Mouse (Mus musculus) thymus, postnatal 0 days (tissue): ENCODE data around the gene Apex2. TPM values are rescaled to one million over a fixed set of nuclear protein-coding genes. Genes with fewer than 3 reads are reported as not detected.

Experiments used
- DNase-seq: peaks from one replicate; pipeline ENCODE4 v3.0.0-alpha.2; 2015; ENCODE audit warnings: low spot score
- polyA plus RNA-seq: library from polyadenylated mRNA; unstranded; fragments of >200 nt; fragmentation: Nextera tagmentation; extraction: Ambion mirVana; gene quantifications from 2 replicates; pipeline ENCODE4 v1.2.1, GENCODE M21; 2015

Gene Apex2
- polyA plus RNA-seq, result 14.5 and 16.0 TPM in 2 replicates

DNA sequence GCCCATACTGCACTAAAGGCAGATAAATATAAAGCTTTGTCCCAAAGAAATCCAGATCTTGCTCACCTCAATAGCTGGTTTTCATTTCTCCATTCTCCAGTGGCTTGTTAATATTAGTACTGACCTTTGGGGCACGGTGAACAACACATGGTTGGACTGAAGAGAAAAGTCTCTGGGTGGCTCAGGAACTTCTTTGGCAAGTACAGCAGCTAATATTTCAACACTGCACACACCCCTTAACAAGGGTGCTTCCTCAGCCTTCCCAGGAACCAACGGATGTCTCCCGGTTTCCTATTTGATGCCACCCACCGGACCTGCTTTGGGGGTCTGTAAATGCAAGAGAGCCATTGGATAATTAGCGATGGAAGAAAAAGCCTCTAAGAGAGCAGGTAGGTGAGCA, at the start of gene Apex2:
Gene Apex2, minus strand, starts transcription at position 173 of the 400 bp plus-strand sequence.
- no peak for DNase-seq

DNA sequence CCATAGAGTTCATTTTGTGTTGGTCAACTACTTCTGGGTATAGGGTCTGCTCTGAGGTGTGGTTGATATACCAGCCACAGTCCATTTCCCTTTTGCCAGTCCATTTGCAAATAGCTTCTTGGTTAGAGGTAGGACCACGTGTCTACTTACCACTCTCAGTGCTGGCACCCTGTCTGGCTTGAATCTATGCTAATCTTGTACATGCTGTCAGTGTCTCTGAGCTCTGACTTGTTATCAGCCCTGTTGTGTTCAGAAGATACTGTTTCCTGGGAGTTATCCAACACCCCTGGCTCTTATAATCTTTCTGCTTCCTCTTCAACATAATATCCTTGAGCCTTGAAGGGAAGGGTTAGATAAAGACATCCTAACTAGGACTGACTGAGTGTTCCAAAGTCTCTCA, 46.8 kb upstream of the Apex2 start:
- no peak for DNase-seq

DNA sequence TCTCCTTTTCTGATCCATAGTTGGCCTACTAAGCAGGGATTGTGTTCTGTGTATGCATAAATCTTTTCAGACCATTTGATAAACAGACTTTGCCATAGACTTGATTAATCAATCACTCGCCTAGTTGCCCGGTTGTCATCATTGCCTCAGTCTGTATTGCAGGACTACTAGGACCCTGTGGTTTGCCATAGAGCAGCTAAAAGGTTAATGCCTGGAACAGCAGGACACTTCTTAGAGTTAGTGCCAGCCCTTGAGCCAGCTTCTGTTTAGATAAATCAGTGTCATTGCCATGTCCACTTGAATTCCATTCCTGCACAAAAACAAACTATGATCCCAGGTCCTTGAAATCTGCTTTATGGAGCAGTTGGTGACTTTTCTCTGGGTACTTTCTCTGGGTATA, 9.2 kb upstream of the Apex2 start:
- DNase-seq, result no peak

DNA sequence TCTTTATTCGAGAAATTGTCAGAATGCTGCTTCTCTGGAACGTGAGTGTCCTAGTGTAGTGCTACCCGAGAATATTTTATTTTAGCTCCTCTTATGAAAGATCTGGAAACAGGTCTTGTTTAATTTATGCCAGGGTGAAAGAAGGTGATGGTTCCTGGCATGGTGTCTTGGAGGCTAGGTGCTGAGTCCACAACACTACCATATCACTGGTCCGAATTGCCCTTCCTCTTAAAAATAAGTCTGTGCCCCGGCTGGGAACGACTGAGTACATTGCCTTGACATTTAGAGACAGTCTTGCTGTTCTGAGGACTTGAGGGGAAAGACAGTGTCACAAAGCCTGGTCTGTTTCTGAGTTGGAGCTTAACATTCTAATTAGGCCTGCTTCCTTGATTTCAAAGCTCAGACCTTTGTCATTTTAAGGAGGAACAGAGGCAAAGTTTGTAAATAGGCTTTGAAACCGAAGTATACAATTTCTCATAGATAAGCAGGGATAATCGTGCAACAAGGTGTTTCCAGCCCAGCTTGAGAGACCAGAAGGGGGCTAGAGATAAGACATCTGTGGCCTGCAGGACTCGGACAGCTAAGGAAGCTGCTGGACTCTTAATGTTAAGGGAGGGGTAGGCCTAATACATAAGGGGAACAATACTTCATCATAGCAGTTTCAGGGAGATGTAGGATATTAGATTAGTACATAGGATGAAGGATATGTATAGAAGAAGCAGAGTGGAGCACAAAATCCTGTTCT, 5.5 kb upstream of the Apex2 start:
- no peak for DNase-seq

DNA sequence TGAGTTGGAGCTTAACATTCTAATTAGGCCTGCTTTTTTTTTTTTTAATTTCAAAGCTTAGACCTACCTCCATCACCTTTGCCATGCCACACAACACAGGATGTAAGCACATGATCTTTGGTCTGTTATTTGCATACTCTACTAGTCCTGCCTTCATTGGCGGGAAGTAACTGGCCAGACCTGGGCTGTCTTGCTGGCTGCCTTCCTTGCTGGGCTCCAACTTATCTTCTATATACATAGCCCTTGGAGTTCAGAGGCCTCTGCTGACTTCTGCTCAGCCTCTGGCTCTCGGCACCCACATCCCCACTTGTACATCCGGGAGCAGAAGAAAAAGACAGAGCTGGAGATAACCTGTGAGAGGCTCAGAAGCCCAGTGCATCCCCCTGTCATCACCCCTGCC, 4.5 kb upstream of the Apex2 start:
- DNase-seq, result no peak

DNA sequence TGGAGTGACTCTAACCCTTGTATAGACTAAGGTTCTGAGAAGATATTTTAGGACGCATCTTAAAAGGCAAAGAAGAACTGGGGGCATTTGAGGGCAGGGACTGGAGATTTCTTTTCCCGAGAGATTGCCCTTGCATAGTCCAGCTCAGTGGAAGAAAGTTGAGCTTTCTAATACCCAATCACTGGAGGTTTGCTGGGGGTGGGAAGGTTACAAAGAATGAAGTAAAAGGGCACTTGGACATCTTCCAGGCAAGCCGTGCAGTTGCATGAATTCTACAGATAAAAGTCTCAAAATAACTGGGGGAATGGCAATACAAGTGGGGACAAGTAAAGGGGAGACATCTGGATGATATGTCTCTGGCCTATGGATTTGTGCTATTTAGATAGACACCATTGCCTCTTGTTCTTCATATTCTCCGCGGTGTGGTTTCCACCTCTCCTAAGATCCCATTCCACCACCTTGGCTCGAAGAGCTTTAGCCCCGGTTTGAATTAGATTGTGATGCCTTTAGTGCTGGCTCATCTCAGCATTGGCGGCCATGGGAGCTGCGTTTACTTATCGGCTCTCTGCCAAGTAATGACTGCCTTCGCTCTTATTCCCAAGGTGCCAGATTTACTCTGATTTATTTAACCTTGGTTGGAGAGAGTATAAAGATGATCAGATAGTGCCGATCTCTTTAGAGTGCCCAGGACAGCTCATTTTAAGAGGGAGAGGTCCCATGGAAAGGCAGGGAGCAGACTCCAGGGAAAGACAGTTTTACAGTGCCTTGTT, 3.8 kb upstream of the Apex2 start:
- no peak for DNase-seq

DNA sequence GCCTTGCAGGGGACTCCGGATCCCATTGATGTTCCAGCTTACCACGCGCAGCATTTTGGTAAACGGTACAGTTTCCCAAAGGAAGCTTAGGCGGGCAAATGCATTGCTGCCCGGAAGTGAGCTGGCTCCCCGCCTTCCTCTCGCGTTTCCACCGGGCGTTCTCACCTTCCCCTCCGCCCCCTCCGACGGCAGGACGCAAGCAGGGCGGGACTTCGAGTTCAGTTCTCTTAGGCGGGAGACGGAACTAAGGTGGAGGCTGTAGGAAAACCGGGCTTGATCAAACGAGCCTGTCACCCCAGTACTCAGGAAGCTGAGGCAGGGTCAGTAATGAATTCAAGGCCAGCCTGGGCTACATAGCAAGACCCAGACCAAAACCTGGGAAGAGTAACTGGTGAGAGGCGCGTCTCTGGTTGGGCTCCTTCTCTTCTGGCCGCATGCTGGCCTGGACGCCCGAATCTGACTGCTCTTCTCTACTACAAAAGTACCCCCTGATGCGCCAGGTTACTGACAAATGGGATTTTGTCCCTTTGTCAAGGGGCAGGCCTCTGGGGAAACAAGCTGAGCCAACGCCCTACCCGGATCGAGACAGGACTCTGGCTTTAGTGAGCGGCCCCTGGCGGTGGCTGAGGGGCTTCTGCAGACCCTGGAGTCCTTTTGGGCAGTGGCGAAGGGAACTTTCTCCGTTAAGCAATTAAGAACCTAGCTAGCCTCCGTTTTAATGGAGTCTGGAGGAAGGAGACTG, 1.5 kb downstream of the Apex2 start, which contains the start of gene Pfkfb1:
Gene Pfkfb1, plus strand, starts transcription at position 207 of the 742 bp plus-strand sequence.
- DNase-seq, result peak; percentile 72

DNA sequence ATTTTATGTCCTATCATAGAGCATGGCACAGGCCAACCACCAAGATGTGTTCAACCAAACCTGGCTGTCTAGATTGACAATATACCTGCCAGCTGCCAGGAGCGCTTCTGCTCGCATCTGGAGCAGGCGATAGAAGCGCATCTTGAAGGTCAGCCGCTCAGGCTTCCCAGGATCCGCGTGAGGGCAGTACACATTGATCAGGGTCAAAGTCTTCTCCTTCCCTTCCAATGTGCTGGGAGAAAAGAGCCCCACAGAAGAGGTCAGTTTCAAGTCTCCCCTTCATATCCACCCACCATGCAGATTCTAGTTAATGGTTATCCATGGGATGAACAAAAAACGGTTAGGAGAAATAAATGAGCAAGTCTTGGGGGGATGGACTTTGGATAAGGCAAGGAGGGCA, 4.6 kb downstream of the Apex2 start:
- no peak for DNase-seq

DNA sequence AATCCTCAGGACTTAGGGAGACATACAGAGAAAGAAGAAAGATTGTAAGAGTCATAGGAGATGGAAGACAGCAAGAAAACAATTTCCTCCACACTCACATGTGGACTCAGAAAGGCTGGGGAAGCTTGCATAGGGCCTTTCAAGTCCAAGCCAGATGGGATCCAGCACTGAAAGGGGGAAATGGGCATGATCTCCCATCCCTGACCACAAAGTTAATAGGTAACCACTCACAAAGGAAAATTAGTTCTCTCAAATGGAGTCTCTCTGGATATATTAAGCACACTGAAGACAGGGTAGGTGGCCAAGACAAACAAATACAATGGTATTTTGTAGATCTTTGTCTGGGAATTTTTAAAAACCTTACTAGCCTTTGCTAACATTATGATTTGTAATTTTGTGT, 7.7 kb downstream of the Apex2 start:
- no peak for DNase-seq

DNA sequence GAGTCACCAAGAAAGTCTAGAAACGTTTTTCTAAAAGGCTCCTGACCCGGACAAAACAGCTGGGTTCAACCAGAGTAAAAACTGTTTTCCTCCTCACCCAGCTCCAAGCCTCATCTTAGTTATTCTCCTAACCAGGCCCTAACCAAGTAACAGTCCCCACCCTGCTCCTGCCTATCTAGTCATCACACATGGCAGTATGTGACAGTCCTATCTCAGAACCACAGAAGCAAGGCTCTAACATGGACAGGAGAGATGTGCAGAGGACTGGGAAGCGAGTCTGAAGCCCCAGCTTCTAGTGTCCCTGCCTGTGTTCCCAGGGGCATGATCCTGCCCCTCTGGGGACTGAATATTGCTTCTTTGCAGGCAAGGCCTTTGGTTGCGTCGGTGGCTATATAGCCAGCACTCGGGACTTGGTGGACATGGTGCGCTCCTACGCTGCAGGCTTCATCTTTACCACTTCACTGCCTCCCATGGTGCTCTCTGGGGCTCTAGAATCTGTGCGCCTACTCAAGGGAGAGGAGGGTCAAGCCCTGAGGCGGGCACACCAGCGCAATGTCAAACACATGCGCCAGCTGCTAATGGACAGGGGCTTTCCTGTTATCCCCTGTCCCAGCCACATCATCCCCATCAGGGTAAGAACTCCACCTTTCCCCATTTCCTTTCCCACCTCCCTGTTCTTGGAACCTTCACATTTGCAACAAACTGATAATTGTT, 24.9 kb downstream of the Apex2 start:
- no peak for DNase-seq

DNA sequence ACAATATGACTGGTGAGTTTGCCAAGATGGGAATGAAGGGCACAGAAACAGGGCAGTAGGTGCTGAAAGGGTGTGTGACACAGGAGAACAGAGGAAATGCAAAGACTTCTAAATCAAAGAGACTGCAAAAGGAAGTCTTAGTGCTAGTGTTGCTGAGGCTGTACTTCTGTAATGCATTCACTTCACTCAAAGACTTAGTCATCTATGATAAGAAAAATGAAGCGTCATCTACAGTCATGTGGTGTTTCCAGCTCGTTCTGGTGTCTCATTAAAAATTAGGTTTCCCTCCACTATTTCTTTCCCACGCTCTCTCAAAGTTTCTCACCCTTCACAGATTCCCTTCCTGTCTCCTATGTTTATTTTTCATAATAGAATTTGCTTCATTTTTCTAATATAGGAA, 35.6 kb downstream of the Apex2 start:
- DNase-seq, result no peak

DNA sequence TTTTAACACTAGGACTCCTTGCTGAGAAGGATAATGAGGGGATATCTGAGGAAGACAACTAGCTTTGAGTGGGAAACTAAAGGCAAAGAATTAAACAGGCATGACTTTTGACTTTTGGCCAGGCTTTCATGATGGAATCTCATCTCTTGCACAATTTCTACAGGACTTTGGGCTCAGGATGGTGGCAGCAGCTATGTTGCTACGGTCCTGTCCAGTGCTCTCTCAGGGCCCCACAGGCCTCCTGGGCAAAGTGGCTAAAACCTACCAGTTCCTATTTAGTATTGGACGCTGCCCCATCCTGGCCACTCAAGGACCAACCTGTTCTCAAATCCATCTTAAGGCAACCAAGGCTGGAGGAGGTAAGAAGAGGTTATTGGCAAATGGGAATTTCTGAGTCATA, 37.7 kb downstream of the Apex2 start:
- no peak for DNase-seq

DNA sequence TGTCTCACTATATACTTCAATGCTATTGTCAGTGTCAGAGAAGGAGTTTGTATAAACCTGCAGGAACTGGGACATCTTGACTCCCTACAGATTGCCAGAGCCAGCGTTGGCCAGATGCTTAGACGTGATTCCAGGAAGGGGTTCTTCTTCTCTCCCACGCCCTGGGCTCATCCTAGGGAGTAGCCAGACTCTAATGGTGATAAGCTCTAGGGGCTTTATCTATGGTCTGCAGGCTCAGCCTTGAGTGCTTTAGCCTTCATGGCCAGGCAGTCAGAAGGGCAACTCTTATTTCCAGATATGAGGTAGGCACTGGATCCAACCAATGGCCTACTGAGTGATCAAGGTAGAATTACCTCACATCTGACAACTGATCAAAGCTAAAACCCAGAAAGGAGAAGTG, 40.0 kb downstream of the Apex2 start:
- no peak for DNase-seq

DNA sequence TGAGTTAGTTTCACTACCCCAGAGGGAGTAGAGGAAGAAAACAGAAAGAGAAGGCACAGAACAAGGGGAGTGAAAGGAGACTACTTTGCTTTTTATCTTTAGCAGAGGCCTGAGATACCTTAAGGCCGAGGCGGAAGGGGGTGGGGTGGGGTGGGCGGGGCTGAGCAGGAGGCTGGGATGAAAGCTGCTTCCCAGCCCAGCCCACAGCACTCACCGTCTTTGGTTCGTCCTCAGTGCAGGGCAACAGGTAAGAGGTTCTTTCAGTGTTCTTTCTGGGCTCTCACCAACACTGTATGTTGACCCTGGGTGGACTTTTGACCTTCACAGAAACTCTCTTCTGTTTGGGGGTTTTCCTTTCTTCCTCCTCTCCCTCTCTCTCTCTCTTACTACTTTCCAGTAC, 42.4 kb downstream of the Apex2 start, which contains the start of gene Alas2:
Gene Alas2, plus strand, starts transcription at position 137 of the 400 bp plus-strand sequence.
- DNase-seq, result no peak

DNA sequence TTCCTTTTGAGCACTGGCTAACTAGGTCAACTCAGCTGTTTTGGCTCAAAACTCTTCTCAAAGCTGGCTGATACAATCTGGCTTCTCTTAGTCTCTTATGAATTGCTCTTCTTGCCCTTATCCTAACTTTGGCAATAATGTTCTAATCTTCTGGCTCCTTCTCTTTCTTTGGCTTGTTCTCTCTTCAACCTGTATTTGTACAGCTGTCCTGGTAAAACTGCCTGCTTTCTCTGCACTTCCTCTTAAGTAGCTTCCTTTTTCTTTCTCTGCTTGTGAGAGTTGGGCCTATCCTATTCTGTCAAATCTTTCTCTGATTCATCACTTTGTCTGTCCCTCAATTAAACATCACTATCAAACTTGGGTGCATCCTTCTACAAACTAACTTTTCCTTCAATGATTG, 48.0 kb downstream of the Apex2 start:
- DNase-seq, result no peak

DNA sequence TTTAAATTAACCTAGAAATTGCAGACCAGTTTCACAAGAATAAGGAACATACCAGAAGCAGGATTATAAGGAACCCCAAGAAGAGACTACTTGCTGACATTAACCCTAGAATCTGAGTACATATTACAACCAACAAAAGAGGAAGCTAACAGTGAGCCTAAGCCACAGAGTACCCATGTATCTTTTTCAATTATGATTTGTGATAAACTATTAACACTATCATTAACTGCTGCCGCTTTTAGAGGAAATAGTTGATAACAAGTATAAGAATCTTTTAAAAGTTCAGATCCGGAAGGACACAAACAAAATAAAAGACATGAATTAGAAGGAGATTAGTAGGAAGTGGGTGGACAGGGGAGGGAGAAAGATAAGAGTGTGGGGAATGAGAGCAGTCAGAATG, 49.6 kb downstream of the Apex2 start:
- DNase-seq, result no peak

DNA sequence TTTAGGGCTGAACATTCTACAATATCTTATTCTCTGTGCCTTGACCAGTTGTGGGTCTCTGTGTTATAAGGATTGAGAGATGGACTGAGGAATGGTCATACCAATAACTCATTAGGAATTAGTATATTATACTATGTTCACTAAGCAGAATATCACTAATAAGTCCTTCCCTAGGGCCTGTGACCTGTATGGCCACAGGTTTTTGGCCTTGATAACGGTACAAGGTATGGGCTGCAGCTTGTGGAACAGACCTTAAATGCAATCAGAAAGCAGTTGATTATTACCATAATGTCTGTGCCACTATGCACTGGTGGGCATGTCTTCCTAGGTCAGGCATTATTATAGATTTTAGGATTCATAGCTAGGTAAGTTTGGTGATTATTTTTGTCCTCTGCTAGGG, 73.2 kb downstream of the Apex2 start:
- no peak for DNase-seq

DNA sequence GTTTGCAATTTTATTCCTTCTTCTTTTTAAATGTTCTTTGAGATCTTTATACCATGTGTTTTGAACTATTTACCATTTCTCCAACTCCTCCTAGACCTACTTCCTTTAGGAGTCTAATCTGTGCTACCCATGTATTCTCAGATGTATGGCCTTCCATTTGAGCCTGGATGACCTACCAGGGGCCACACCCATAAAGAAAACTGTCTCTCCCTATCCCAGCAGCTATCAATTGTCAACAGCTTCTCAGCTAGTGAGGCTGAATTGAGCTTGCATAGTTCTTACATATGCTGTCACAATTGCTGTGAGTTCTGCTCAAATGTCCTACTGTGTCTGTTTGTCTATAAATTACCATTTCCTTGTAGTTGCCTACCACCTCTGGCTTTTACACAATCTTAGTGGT, 73.7 kb downstream of the Apex2 start:
- DNase-seq, result no peak

DNA sequence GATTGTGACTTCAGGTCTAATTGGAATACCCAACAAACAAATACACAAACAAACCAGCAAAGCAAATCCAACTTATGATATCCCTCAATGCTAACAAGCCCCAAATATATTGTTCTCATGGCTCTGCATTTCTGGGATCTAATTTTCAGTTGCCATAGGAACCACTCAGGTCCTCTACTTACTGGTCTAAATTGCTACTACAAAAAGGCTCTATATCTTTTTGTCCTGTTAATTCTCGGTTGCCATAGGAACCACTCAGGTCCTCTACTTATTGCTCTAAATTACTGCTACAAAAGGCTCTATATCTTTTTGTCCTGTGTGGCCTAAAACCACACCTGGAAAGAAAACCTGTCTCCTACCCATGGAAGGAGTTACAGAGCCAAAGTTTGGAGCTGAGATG, 75.5 kb downstream of the Apex2 start:
- DNase-seq, result no peak

DNA sequence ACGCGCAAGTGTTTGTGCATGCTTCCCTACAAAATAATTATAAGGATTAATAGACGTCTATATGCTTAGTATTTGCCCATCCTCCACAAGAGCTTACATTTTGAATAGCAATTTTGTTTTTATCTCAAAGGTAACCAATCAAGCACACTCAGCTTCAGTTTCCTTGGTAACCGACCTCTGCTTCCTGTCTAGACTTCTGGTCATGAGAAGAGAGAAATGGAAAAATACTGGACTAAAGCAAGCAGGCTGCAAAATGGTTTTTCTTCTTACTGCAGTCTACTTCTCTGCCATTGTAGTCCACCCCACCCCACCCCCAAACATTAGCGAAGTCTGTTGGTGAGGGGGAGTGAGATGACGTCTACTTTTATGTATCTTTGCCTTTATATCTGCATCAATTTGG, 78.4 kb downstream of the Apex2 start:
- DNase-seq, result no peak

DNA sequence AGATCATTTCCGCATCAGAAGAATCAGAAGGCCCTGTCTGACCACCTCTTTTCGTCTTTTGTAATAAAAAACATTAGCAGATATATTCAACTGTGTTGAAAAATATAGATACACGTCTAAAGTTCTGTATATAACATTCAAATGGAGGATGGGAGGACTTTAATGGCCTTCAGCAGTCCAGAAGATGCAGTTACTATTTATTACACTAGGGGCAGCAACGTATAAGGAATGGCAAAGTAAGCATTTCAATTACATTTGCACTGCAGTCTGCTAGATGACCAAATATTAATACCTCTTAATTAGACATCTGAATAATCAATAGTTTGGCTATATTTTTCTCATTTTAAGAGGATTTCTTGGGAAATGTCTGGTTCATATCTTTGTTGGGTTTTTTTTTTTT, 79.0 kb downstream of the Apex2 start:
- peak; percentile 31 for DNase-seq
